Mouse (Mus musculus) cerebellum, adult 2 months (tissue): ENCODE results near the gene Fam129b. TPM values are rescaled to one million over a fixed set of nuclear protein-coding genes. Genes with fewer than 3 reads are reported as not detected.

ENCODE experiments used
- DNase-seq, 2 experiments: peaks; one replicate each; pipeline ENCODE4 v3.0.0; 2021
- H3K27ac ChIP-seq: fragments of 200-500 bp; 2 replicates; pipeline ENCODE4 v1.5.1; 2012; ENCODE audit warnings: low read length, control low read depth, inconsistent platforms; ENCODE audit not compliant: insufficient read depth
- H3K27me3 ChIP-seq: fragments of 200-500 bp; 2 replicates; pipeline ENCODE4 v1.6.1; 2012; ENCODE audit warnings: inconsistent platforms, mild to moderate bottlenecking, low read length, moderate library complexity; ENCODE audit not compliant: control insufficient read depth, insufficient read depth
- H3K4me1 ChIP-seq: fragments of 200-500 bp; 2 replicates; pipeline ENCODE4 v1.6.1; 2011; ENCODE audit warnings: low read length; ENCODE audit not compliant: control insufficient read depth, insufficient read depth
- H3K4me3 ChIP-seq: fragments of 200-500 bp; replicated peaks from 2 replicates; pipeline ENCODE3; 2011; ENCODE audit warnings: mild to moderate bottlenecking, low read depth, low read length, control low read depth; ENCODE audit not compliant: insufficient read depth
- CTCF ChIP-seq: fragments of 200-500 bp; IDR thresholded peaks from 2 replicates; pipeline ENCODE4 v1.5.1; 2011; ENCODE audit warnings: low read depth, mild to moderate bottlenecking, control low read depth, low read length, moderate library complexity, borderline replicate concordance; ENCODE audit not compliant: insufficient read depth
- POLR2A ChIP-seq: fragments of 200-500 bp; IDR thresholded peaks from 2 replicates; pipeline ENCODE4 v1.6.1; 2011; ENCODE audit warnings: low read length, control low read depth, borderline replicate concordance; ENCODE audit not compliant: insufficient read depth
- WGBS: fragments of 180-500 bp; shearing (Covaris S2); methylation state at CpG from one replicate; pipeline ENCODE4 v1.1.7; 2018; 5-methylcytosine and 5-hydroxymethylcytosine counted together
- polyA plus RNA-seq: library from polyadenylated mRNA; depleted of rRNA; stranded (reverse); fragments of >200 nt; gene quantifications from 2 replicates; pipeline ENCODE4 v1.2.3, GENCODE M21; 2012; rRNA removed

The Fam129b gene
- polyA plus RNA-seq, 1 experiment: 24.5 TPM

DNA sequence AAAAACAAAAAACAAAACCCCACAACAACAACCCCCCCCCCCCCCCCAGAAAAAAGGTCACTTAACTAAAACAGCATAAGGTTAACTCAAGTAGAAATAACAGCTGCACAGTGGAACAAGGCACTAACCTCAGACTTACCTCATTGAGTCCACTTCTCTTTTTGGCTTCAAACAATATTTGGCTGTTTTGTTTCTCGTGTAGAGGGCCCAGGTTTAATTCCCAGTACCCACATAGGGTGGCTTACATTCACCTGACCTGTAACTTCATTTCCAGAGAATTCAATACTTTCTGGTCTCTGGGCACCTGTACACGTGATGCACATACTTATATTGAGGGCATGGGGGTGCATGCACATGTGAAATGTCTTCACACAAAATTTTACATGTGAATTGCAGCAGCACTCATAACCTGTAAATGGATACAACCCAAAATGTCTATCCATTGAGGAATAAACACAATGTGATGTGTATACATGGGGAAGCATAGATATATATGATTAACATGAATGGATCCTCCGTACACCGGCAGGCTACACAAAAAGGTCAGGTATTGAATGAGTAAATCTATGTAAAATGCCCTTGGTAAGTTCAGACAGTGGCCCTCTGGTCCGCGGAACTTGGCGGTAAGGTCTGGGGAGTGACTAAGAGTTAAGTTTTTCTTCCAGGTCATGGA, 89.7 kb downstream of the Fam129b start:
- 29% methylated on average over 7 of the region's 7 CpGs for WGBS
- TF ChIP-seq CTCF (no peak), POLR2A (no peak)
- H3K27me3 ChIP-seq: no peaks in the 10 kb centered on the region
- no peak overlapping the region for H3K27ac ChIP-seq
- DNase-seq: no peak
- H3K4me3 ChIP-seq: no peak overlapping the region
- peaks cover 14% of the 10 kb centered on the region for H3K4me1 ChIP-seq

GRCm38 (mm10) chr2:32966184-32966688, 90.3 kb downstream of the Fam129b start:
- WGBS: 10% methylated on average over 13 of the region's 13 CpGs
- peak overlapping the region; percentile 78 for H3K4me3 ChIP-seq
- peaks cover 11% of the 10 kb centered on the region for H3K4me1 ChIP-seq
- TF ChIP-seq CTCF: no peak
- TF ChIP-seq POLR2A: no peak
- no peak for DNase-seq
- H3K27ac ChIP-seq: peak overlapping the region; percentile 48
- no peaks in the 10 kb centered on the region for H3K27me3 ChIP-seq

GRCm38 (mm10) chr2:32966689-32967631, 91.0 kb downstream of the Fam129b start:
- Histone ChIP-seq H3K4me1 (peaks cover 11% of the 10 kb centered on the region), H3K4me3 (peak overlapping the region; percentile 78), H3K27me3 (no peaks in the 10 kb centered on the region), H3K27ac (peak overlapping the region; percentile 88)
- WGBS: under 1% methylated on average over 55 of the region's 55 CpGs
- peak; percentile 70 for TF ChIP-seq CTCF
- peak; percentile 97 for TF ChIP-seq POLR2A
- peak; percentile 90 to 91 for DNase-seq

- H3K4me1 ChIP-seq: peaks cover 11% of the 10 kb centered on the region
- no peak for TF ChIP-seq CTCF
- no peak for TF ChIP-seq POLR2A
- H3K4me3 ChIP-seq: no peak overlapping the region
- peak; percentile 29 to 33 for DNase-seq
- H3K27me3 ChIP-seq: no peaks in the 10 kb centered on the region
- WGBS: 17% methylated on average over 9 of the region's 9 CpGs
- peak overlapping the region; percentile 88 for H3K27ac ChIP-seq
Observed at GRCm38 (mm10) chr2:32968024-32968614, 92.2 kb downstream of the Fam129b start.

GRCm38 (mm10) chr2:32969326-32969725, 93.4 kb downstream of the Fam129b start:
- WGBS: 86% methylated on average over 8 of the region's 8 CpGs
- no peak overlapping the region for H3K27ac ChIP-seq
- TF ChIP-seq POLR2A (no peak), CTCF (no peak)
- no peak for DNase-seq
- H3K4me3 ChIP-seq: no peak overlapping the region
- H3K27me3 ChIP-seq: no peaks in the 10 kb centered on the region
- peaks cover 19% of the 10 kb centered on the region for H3K4me1 ChIP-seq

DNA sequence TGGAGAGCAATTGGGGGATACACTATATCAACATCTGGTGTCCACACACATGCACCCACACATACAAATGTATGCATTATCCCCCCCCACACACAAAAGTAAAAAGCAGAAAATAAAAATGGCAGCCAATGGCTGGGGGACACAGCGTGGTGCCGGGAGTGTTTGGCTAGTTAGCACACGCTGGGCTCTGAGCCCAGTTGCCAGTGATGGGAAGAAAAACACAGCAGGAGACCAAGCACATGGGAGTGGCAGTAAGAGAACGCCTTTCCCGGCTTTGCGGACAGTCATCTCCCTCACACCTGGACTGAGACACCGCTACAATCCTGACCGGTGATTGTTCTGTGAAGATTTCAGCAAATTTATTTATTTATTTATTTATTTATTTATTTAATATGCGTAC, 95.3 kb downstream of the Fam129b start:
- Histone ChIP-seq H3K27ac (no peak overlapping the region), H3K4me3 (no peak overlapping the region), H3K27me3 (no peaks in the 10 kb centered on the region), H3K4me1 (peaks cover 36% of the 10 kb centered on the region)
- TF ChIP-seq CTCF: no peak
- no peak for TF ChIP-seq POLR2A
- 9% methylated on average over 9 of the region's 9 CpGs for WGBS
- peak; percentile 68 to 75 for DNase-seq

GRCm38 (mm10) chr2:32974216-32974615, 98.3 kb downstream of the Fam129b start:
- no peak overlapping the region for H3K27ac ChIP-seq
- WGBS: 23% methylated on average over 8 of the region's 8 CpGs
- TF ChIP-seq CTCF (no peak), POLR2A (no peak)
- H3K4me1 ChIP-seq: peaks cover 25% of the 10 kb centered on the region
- no peaks in the 10 kb centered on the region for H3K27me3 ChIP-seq
- H3K4me3 ChIP-seq: no peak overlapping the region
- DNase-seq: peak; percentile 34 to 45

Other genes starting within 250 kb of the Fam129b start
- gene Eng, start 229.5 kb upstream of the Fam129b start, polyA plus RNA-seq: 28.0 and 31.6 TPM in 2 replicates
- gene Fpgs, start 172.0 kb upstream of the Fam129b start, polyA plus RNA-seq: 19.2 and 19.7 TPM in 2 replicates
- 170 and 186 TPM in 2 replicates for gene Cdk9, start 163.0 kb upstream of the Fam129b start, polyA plus RNA-seq
- gene Sh2d3c, start 155.1 kb upstream of the Fam129b start, polyA plus RNA-seq: 47.0 and 53.2 TPM in 2 replicates
- 5.6 and 7.7 TPM in 2 replicates for gene 6330409D20Rik, start 135.1 kb upstream of the Fam129b start, polyA plus RNA-seq
- 41.6 and 43.8 TPM in 2 replicates for gene Tor2a, start 118.9 kb upstream of the Fam129b start, polyA plus RNA-seq
- 2.0 and 2.6 TPM in 2 replicates for gene Ttc16, start 100.5 kb upstream of the Fam129b start, polyA plus RNA-seq
- 7.4 and 8.5 TPM in 2 replicates for gene Ptrh1, start 100.3 kb upstream of the Fam129b start, polyA plus RNA-seq
- gene Cfap157, start 91.7 kb upstream of the Fam129b start, polyA plus RNA-seq: 0.70 and 1.7 TPM in 2 replicates
- gene Stxbp1, start 28.9 kb upstream of the Fam129b start, polyA plus RNA-seq: 889 and 932 TPM in 2 replicates
- gene Rpl12, start 85.4 kb downstream of the Fam129b start, polyA plus RNA-seq: 257 and 289 TPM in 2 replicates
- gene Lrsam1, start 85.5 kb downstream of the Fam129b start, polyA plus RNA-seq: 32.8 and 36.7 TPM in 2 replicates
- gene Slc2a8, start 106.0 kb downstream of the Fam129b start, polyA plus RNA-seq: 51.3 and 55.0 TPM in 2 replicates